Mouse (Mus musculus): ENCODE measurements around the gene Gm20826.
"Not testable (repeated sequence)": the region's sequence is repeated elsewhere in the genome, so short reads cannot be mapped to it uniquely, and the experiment has no call there.

Gene Gm20826

DNA sequence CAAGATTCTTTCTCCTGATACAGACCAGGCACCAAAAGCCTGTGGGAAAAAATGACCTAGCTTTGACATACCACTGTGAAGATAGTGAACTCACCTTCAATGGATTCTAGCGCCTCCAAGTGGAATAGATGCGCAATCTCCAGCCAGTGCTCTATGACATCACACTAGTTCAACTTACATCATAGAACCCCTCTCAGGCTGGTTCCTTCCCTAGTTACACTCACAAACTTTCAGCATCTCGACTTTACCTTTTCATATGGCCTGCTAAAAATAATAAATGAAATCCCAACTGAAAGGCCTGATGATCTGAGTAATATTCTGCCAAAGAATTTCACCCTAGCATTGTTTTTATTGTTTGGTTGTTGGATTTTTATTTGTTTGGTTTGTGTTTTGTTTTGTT is at the start of gene Gm20826:
Gm20826 (minus strand) TSS at position 101 of the 400 bp plus-strand sequence.
- DNase-seq (ENCODE audit: low read depth), result not testable (repeated sequence)
